Comparison of ENCODE assay signal across 8 mouse cellular contexts in genomic region chr4:152038225-152038984, GRCm38 (mm10). TPM values are rescaled to one million over a fixed set of nuclear protein-coding genes. Genes with fewer than 3 reads are reported as not detected.
A peak's percentile ranks its signal among the peaks of the same experiment; 100 is the strongest.
DNase-seq lines count a peak whose midpoint lies in the region; ATAC-seq lines count a peak whose summit lies in the region.

TSS of gene Tas1r1 (minus strand) at chr4:152038568.

- H3K36me3 ChIP-seq in hindbrain, embryonic 10.5 days: peaks cover 25% of the 10 kb centered on the region
- H3K36me3 ChIP-seq in midbrain, embryonic 11.5 days (ENCODE audit: control insufficient read depth, insufficient read depth, low read length): peaks cover 19% of the 10 kb centered on the region

- peak within 1 kb of the TSS; percentile 93 for H3K4me2 ChIP-seq in midbrain, embryonic 11.5 days

- peak; percentile 38 for DNase-seq in kidney, postnatal 10 days
- DNase-seq in kidney, adult 11 months: no peak
- DNase-seq in NIH3T3 (ENCODE audit: low read depth): peak; percentile 47
- no peak for DNase-seq in hindbrain, embryonic 10.5 days (ENCODE audit: low spot score)
- peak; percentile 84 for DNase-seq in midbrain, embryonic 11.5 days (ENCODE audit: low spot score, missing footprints)
- no peak for DNase-seq in adrenal gland, adult 18-20 months (ENCODE audit: low spot score in 2 of 2)
- DNase-seq in urinary bladder, postnatal 10 days (ENCODE audit: low spot score): no peak
- DNase-seq in layer of hippocampus, adult 18-20 months (ENCODE audit: low spot score in 2 of 2): no peak

- H3K9me3 ChIP-seq in hindbrain, embryonic 10.5 days: no peaks in the 10 kb centered on the region
- no peaks in the 10 kb centered on the region for H3K9me3 ChIP-seq in midbrain, embryonic 11.5 days (ENCODE audit: control insufficient read depth, low read length)

- peak within 1 kb of the TSS; percentile 100 for H3K4me3 ChIP-seq in hindbrain, embryonic 10.5 days
- peak within 1 kb of the TSS; percentile 99 for H3K4me3 ChIP-seq in midbrain, embryonic 11.5 days (ENCODE audit: low read depth, low read length)

- peak within 1 kb of the TSS; percentile 90 for H3K27ac ChIP-seq in hindbrain, embryonic 10.5 days
- no peak within 1 kb of the TSS for H3K27ac ChIP-seq in midbrain, embryonic 11.5 days (ENCODE audit: low read depth, low read length)

- no peak for ATAC-seq in midbrain, embryonic 11.5 days (ENCODE audit: low FRiP score)

- WGBS in hindbrain, embryonic 10.5 days: 56% methylated on average over 10 of the region's 10 CpGs
- 49% methylated on average over 10 of the region's 10 CpGs for WGBS in midbrain, embryonic 11.5 days

- H3K9ac ChIP-seq in midbrain, embryonic 11.5 days (ENCODE audit: low read length): peak within 1 kb of the TSS; percentile 93

- H3K27me3 ChIP-seq in hindbrain, embryonic 10.5 days (ENCODE audit: insufficient read depth, poor library complexity, severe bottlenecking): 0 out of 2 replicates have a peak, but pooled peaks cover 2% of the 10 kb centered on the region
- no peaks in the 10 kb centered on the region for H3K27me3 ChIP-seq in midbrain, embryonic 11.5 days (ENCODE audit: control insufficient read depth, insufficient read depth, low read length)

- H3K4me1 ChIP-seq in hindbrain, embryonic 10.5 days (replicated peaks): peaks cover 29% of the 10 kb centered on the region
- peaks cover 13% of the 10 kb centered on the region for H3K4me1 ChIP-seq in midbrain, embryonic 11.5 days (ENCODE audit: control insufficient read depth, insufficient read depth, low read length)

RNA-seq across cellular contexts. Expression of gene Tas1r1, which starts in this region (rescaled TPM):
- polyA plus RNA-seq in hindbrain, embryonic 10.5 days (2016; fragmentation: Nextera tagmentation; extraction: Ambion mirVana): 0.65 and 0.67 TPM in 2 replicates
- polyA plus RNA-seq in midbrain, embryonic 11.5 days (2014; fragmentation: Nextera tagmentation; extraction: Ambion mirVana): 0.44 and 0.58 TPM in 2 replicates
- not detected for total RNA-seq in adrenal gland, adult 18-20 months (2021)
- total RNA-seq in layer of hippocampus, adult 18-20 months (2021): under 1 TPM; 0.41 to 0.64 TPM

Comparison
In these comparisons a context has a peak if more than half of its experiments do, and no peak if none do; other contexts are left out.
1. DNase-seq: peak in kidney, postnatal 10 days (single experiment) and NIH3T3 (single experiment); none in kidney, adult 11 months (single experiment), hindbrain, embryonic 10.5 days (single experiment), adrenal gland, adult 18-20 months (0 of 2), urinary bladder, postnatal 10 days (single experiment) and layer of hippocampus, adult 18-20 months (0 of 2).
2. Peak in DNase-seq, H3K4me3 ChIP-seq, H3K9ac ChIP-seq and H3K4me2 ChIP-seq in midbrain, embryonic 11.5 days; RNA of the gene not detected or under 1 TPM.